Mouse (Mus musculus): Measurements from ENCODE around the gene Ugt8a.

Ugt8a gene

DNA sequence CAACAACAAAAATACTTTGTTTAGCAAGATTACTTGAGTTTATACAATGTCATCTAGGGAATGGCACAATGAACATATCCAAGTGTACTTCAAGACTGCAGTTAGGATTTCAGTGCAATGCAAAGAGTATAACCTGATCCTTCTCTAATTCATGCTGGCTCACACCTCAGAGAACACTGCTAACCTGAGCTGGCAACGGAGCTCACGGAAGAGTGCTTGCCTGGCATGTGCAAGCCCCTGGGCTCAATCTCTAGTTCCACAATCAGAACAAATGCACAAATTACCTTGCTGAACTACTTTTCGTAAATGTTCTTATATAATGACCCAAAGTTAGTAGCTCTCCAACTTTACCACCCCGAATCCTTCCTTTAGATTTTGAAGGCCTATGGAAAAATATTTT, 68.5 kb downstream of the Ugt8a start:
- DNase-seq (ENCODE audit: low read depth, low spot score): no peak

GRCm38 (mm10) chr3:125861601-125862000, 76.8 kb downstream of the Ugt8a start:
- DNase-seq (ENCODE audit: low read depth, low spot score): no peak

DNA sequence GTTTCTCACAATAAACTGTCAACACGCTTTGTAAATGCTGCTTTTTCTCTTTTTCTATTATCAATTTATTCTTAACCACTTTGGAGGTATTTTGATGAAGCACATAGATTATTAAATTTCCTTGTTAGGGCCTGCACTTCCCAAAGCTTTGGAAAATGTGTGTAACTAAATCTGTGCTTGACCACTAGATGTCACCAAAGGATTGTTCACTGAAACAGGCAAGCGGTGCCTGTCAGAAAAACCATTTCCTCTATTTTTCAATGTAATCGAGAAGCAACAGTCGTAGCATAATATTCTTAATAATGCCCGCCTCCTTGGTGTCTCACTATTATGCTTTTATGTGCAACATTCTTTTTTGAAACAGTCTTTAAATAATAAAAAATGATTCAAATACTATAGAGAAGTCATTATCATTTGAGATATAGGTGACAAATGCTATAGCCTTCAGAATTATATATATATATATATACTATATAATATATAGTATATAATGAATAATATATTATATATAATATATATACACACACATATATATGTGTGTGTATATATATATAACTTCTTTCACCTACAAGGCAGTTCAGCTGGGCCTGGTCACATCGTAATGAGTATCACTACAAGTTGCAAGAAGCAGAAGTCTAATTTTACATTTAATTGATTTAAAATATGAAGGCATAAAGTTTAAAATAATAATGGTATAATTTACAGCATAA, 89.1 kb downstream of the Ugt8a start:
- DNase-seq (ENCODE audit: low read depth, low spot score): no peak

GRCm38 (mm10) chr3:125828051-125828450, 110.4 kb downstream of the Ugt8a start:
- DNase-seq (ENCODE audit: low read depth, low spot score): no peak

- DNase-seq (ENCODE audit: low read depth, low spot score): no peak
Measured at GRCm38 (mm10) chr3:125827256-125827655, 111.2 kb downstream of the Ugt8a start.

DNA sequence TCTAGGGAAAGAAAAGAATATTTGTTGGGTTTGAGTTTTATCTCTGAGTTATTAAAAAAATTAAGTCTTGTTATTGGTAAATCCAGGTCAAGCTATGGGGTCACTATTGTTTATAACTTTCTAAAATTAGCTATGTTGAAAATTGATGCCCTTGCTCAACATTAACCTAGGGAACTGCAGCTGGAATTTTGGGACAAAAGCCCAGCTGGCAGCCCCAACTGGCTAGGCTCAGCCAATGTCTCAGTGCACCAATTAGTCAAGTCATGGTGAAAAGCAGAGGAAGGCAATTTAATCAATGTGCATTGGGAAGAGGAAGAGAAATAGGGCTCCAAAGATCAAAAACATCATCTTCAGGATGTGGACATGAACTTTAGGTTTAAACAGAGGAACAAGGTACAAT, 118.7 kb downstream of the Ugt8a start:
- DNase-seq (ENCODE audit: low read depth, low spot score): no peak
